Mouse (Mus musculus): ENCODE results near the gene Prph2. TPM values are rescaled to one million over a fixed set of nuclear protein-coding genes. Genes with fewer than 3 reads are reported as not detected.
A peak's percentile ranks its signal among the peaks of the same experiment; 100 is the strongest.

The Prph2 gene
- total RNA-seq, 2 experiments from 2014 or later: not detected

DNA sequence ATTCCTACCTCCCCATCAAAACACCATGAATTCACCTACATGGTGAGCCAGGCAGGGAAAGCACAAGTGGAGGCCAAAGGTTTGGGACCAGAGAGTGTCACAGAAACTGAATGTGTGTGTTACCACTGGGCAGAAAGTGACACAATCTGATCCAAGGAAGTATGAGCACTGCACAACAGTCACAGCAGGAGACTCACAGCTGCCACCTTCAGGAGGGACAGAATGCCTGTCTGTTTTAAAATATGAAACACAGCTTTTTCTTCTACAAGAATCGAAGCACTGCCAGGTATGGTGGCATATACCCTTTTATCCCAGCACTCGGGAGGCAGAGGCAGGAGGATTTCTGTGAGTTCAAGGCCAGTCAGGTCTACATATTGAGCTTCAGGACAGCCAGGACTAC lies 47.8 kb downstream of the Prph2 start:
- DNase-seq (ENCODE audit: low spot score in 2 of 2): no peak

DNA sequence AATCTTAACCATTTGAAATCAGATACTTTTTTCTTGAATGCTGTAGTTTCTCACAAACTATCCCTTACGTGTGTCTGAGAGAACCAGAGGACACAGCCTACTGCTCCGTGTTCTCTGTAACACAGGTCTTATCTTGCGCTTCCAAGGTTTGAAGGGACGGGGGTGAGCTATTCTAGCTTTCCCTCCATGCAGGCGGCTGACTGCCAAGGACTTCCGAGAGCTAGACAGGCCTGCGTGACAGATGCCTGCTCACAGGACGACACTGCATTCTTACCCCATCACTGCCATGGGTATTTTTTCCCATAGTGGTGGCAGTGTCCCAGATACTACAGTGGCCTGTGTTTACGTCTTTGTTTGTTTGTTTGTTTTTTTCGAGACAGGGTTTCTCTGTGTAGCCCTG lies 50.0 kb downstream of the Prph2 start:
- DNase-seq (ENCODE audit: low spot score in 2 of 2): no peak

DNA sequence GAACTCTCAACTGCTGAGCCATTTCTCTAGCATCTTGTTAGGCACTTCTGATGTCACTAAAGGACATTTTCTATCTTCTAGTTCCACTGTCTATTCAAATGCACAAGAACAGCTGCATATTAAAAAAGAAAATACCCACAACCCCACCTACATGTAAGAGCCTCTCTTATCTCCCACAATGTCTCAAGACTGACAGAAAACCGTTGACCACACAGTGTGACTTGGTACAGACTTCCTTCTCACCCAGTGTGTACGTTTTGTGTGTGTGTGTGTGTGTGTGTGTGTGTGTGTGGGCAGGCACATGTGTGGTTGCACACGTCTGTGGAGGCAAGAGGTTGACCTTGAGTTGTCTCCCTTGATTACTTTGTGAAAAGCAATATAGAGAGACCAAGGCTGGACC lies 51.9 kb downstream of the Prph2 start:
- no peak for DNase-seq (ENCODE audit: low spot score in 2 of 2)

DNA sequence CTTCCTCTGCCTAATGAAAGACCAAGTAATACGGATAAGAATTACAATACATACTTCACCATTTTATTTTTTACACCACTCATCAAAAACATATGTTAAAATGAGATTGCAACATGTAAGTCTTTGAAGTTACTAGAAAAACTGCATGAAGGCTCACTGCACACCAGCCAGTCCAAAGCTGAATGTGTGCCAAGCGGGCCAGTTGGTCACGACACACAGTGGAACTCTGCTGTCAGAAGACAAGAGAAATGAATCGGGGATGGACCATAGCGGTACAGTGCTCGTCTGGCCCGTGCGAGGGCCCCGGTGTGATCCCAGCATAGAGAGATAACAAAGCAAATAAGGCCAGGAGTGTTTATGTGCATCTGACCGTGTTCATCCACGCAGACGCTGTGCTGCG lies 52.9 kb downstream of the Prph2 start:
- peak; percentile 21 to 23 for DNase-seq (ENCODE audit: low spot score in 2 of 2)

DNA sequence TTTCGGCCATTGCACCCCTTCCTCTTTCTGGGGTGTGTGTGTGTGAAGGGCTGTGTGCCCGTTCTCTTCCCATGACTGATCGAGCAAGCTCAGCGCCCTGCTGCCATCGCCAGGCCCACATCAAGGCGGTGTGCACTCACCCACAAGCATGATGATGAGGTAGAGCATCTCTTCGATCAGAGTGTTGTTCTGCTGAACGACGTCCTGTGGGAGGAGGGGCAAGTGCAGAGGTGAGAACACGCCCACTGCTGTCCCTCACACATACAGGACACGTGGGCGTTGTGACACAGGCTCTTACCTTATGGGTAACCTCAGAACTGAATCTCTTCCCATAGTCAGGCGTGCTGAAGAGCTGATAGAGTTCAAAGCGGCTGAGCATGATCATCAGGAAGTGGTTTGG lies 56.6 kb downstream of the Prph2 start:
- no peak for DNase-seq (ENCODE audit: low spot score in 2 of 2)

DNA sequence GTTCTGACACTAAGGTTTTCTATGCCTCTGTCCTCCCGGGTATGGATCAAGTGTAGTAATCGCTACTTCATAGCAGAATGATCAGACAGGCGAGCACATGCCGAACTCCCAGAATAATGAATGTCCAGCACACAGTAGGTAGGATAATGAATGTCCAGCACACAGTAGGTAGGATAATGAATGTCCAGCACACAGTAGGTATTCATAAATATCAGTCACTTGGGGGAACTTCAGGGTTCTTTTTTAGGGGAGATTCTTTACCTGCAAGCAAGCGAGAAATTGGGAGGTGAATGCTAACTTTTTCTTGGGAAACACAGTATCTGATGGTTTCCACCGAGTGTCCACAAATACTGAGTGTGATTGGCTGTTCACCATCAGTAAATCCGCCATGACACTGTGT lies 62.3 kb downstream of the Prph2 start:
- DNase-seq (ENCODE audit: low spot score in 2 of 2): no peak

Other genes starting within 250 kb of the Prph2 start
- gene Rrp36, start 236.1 kb upstream of the Prph2 start, total RNA-seq (2021): 10 to 100 TPM; 17.1 to 17.2 TPM
- 100 to 1,000 TPM; 120 to 125 TPM for gene Mea1, start 231.7 kb upstream of the Prph2 start, total RNA-seq (2021)
- 100 to 1,000 TPM; 190 to 207 TPM for gene Klhdc3, start 229.5 kb upstream of the Prph2 start, total RNA-seq (2021)
- 10 to 100 TPM; 81.5 to 89.3 TPM for gene Ppp2r5d, start 205.3 kb upstream of the Prph2 start, total RNA-seq (2021)
- 10 to 100 TPM; 50.8 to 58.9 TPM for gene Pex6, start 199.0 kb upstream of the Prph2 start, total RNA-seq (2021)
- gene Gnmt, start 181.3 kb upstream of the Prph2 start, total RNA-seq (2021): under 1 TPM in 1 of 2 experiments, not detected in 1; 0.84 TPM
- 10 to 100 TPM; 65.2 to 67.9 TPM for gene Cnpy3, start 158.2 kb upstream of the Prph2 start, total RNA-seq (2021)
- under 1 TPM in 1 of 2 experiments, not detected in 1; 0.28 TPM for gene Ptcra, start 146.7 kb upstream of the Prph2 start, total RNA-seq (2021)
- gene 2310039H08Rik, start 137.8 kb upstream of the Prph2 start, total RNA-seq (2021): 1 to 10 TPM; 6.4 to 8.3 TPM
- gene Rpl7l1, start 127.8 kb upstream of the Prph2 start, total RNA-seq (2021): 10 to 100 TPM; 48.2 to 53.2 TPM
- gene Bicral, start 52.0 kb upstream of the Prph2 start, total RNA-seq (2021): 10 to 100 TPM; 53.2 to 58.9 TPM
- 10 to 100 TPM; 33.5 to 33.8 TPM for gene Tbcc, start 19.8 kb upstream of the Prph2 start, total RNA-seq (2021)
- gene Ubr2, start 100.1 kb downstream of the Prph2 start, total RNA-seq (2021): 10 to 100 TPM; 54.7 to 55.3 TPM